Mouse (Mus musculus) limb, embryonic 13.5 days (tissue): ENCODE data around the gene Plcg2. TPM values are rescaled to one million over a fixed set of nuclear protein-coding genes. Genes with fewer than 3 reads are reported as not detected.

Source experiments
- ATAC-seq: fragments of 200-750 bp; cut with Nextera tagmentation; 2 replicates; pipeline ENCODE4 v1.8.0; 2017; ENCODE audit warnings: low read depth, moderate number of reproducible peaks, moderate TSS enrichment; ENCODE audit not compliant: low FRiP score
- H3K27ac ChIP-seq: fragments of 300-500 bp; sonication (generic); 2 replicates; pipeline ENCODE4 v1.5.1; 2015; ENCODE audit warnings: inconsistent platforms, mild to moderate bottlenecking, moderate library complexity
- H3K27me3 ChIP-seq: fragments of 300-500 bp; sonication (generic); 2 replicates; pipeline ENCODE4 v1.6.1; 2015; ENCODE audit warnings: mild to moderate bottlenecking, inconsistent platforms
- H3K36me3 ChIP-seq: fragments of 300-500 bp; sonication (generic); 2 replicates; pipeline ENCODE4 v1.6.1; 2015; ENCODE audit warnings: inconsistent platforms, mild to moderate bottlenecking, moderate library complexity
- H3K4me1 ChIP-seq: fragments of 300-500 bp; sonication (generic); 2 replicates; pipeline ENCODE4 v1.6.1; 2015; ENCODE audit warnings: inconsistent platforms
- H3K4me2 ChIP-seq: fragments of 300-500 bp; sonication (generic); replicated peaks from 2 replicates; pipeline ENCODE4 v1.6.1; 2015; ENCODE audit warnings: inconsistent platforms, mild to moderate bottlenecking, moderate library complexity
- H3K4me3 ChIP-seq: fragments of 300-500 bp; sonication (generic); 2 replicates; pipeline ENCODE4 v1.5.1; 2015; ENCODE audit warnings: moderate library complexity, mild to moderate bottlenecking, inconsistent platforms
- H3K9ac ChIP-seq: fragments of 300-500 bp; sonication (generic); 2 replicates; pipeline ENCODE4 v1.6.1; 2015; ENCODE audit warnings: mild to moderate bottlenecking, inconsistent platforms
- H3K9me3 ChIP-seq: fragments of 300-500 bp; sonication (generic); 2 replicates; pipeline ENCODE4 v1.6.1; 2016; ENCODE audit warnings: inconsistent platforms
- WGBS: fragments of 180-500 bp; shearing (Covaris S2); methylation state at CpG from one replicate; pipeline ENCODE4 v1.1.7; 2015; 5-methylcytosine and 5-hydroxymethylcytosine counted together
- polyA plus RNA-seq: library from polyadenylated mRNA; unstranded; fragments of >200 nt; fragmentation: Nextera tagmentation; extraction: Ambion mirVana; gene quantifications from 2 replicates; pipeline ENCODE4 v1.2.1, GENCODE M21; 2015

Plcg2 gene
- polyA plus RNA-seq, 1 experiment from 2014 or later, result 3.5 TPM

- Histone ChIP-seq H3K27me3 (peaks cover 20% of the 10 kb centered on the region; the same call in 1 of the 2 replicates), H3K36me3 (no peaks in the 10 kb centered on the region), H3K4me1 (peaks cover 12% of the 10 kb centered on the region), H3K4me3 (peak overlapping the region; percentile 24), H3K27ac (no peak overlapping the region), H3K9me3 (no peaks in the 10 kb centered on the region), H3K9ac (no peak overlapping the region; the same call in 1 of the 2 replicates), H3K4me2 (peak overlapping the region; percentile 58)
- 29% methylated on average over 16 of the region's 16 CpGs for WGBS
- no peak for ATAC-seq
Measured at GRCm38 (mm10) chr8:117562445-117563014, 64.4 kb downstream of the Plcg2 start.

GRCm38 (mm10) chr8:117569409-117569808 lies 71.3 kb downstream of the Plcg2 start:
- H3K36me3 ChIP-seq, result no peaks in the 10 kb centered on the region
- H3K9me3 ChIP-seq, result no peaks in the 10 kb centered on the region
- H3K4me1 ChIP-seq, result no peaks in the 10 kb centered on the region
- 30% methylated on average over 5 of the region's 5 CpGs for WGBS
- no peak overlapping the region for H3K4me3 ChIP-seq
- no peaks in the 10 kb centered on the region for H3K27me3 ChIP-seq
- no peak overlapping the region for H3K9ac ChIP-seq
- H3K27ac ChIP-seq, result no peak overlapping the region
- no peak for ATAC-seq
- no peak overlapping the region for H3K4me2 ChIP-seq

GRCm38 (mm10) chr8:117576291-117576785 lies 78.2 kb downstream of the Plcg2 start:
- Histone ChIP-seq H3K27me3 (no peaks in the 10 kb centered on the region), H3K9ac (no peak overlapping the region), H3K4me1 (no peaks in the 10 kb centered on the region), H3K4me2 (no peak overlapping the region), H3K36me3 (no peaks in the 10 kb centered on the region), H3K4me3 (no peak overlapping the region), H3K27ac (no peak overlapping the region), H3K9me3 (no peaks in the 10 kb centered on the region)
- 72% methylated on average over 9 of the region's 9 CpGs for WGBS
- no peak for ATAC-seq

GRCm38 (mm10) chr8:117577059-117577458 lies 79.0 kb downstream of the Plcg2 start:
- no peaks in the 10 kb centered on the region for H3K36me3 ChIP-seq
- no peak overlapping the region for H3K4me2 ChIP-seq
- no peak overlapping the region for H3K27ac ChIP-seq
- no peaks in the 10 kb centered on the region for H3K27me3 ChIP-seq
- no peaks in the 10 kb centered on the region for H3K9me3 ChIP-seq
- H3K4me1 ChIP-seq, result no peaks in the 10 kb centered on the region
- no peak for ATAC-seq
- 76% methylated on average over 6 of the region's 6 CpGs for WGBS
- no peak overlapping the region for H3K4me3 ChIP-seq
- H3K9ac ChIP-seq, result no peak overlapping the region

- 56% methylated on average over 10 of the region's 10 CpGs for WGBS
- ATAC-seq, result no peak
- no peak overlapping the region for H3K4me3 ChIP-seq
- no peaks in the 10 kb centered on the region for H3K4me1 ChIP-seq
- no peaks in the 10 kb centered on the region for H3K36me3 ChIP-seq
- no peak overlapping the region for H3K4me2 ChIP-seq
- no peaks in the 10 kb centered on the region for H3K27me3 ChIP-seq
- H3K9me3 ChIP-seq, result peaks cover 5% of the 10 kb centered on the region; the same call in 1 of the 2 replicates
- H3K27ac ChIP-seq, result no peak overlapping the region
- no peak overlapping the region for H3K9ac ChIP-seq
Measured at GRCm38 (mm10) chr8:117577883-117578282, 79.8 kb downstream of the Plcg2 start.

GRCm38 (mm10) chr8:117578856-117579255 lies 80.8 kb downstream of the Plcg2 start:
- H3K36me3 ChIP-seq, result no peaks in the 10 kb centered on the region

GRCm38 (mm10) chr8:117593862-117594261 lies 95.8 kb downstream of the Plcg2 start:
- Histone ChIP-seq H3K4me3 (no peak overlapping the region), H3K9ac (no peak overlapping the region), H3K36me3 (no peaks in the 10 kb centered on the region), H3K9me3 (no peaks in the 10 kb centered on the region), H3K4me2 (no peak overlapping the region), H3K27ac (no peak overlapping the region), H3K27me3 (no peaks in the 10 kb centered on the region), H3K4me1 (no peaks in the 10 kb centered on the region)
- 86% methylated on average over 5 of the region's 5 CpGs for WGBS
- no peak for ATAC-seq

More at GRCm38 (mm10) chr8:117578856-117579255, 80.8 kb downstream of the Plcg2 start:
- Histone ChIP-seq H3K9me3 (peaks cover 5% of the 10 kb centered on the region; the same call in 1 of the 2 replicates), H3K27me3 (no peaks in the 10 kb centered on the region), H3K27ac (no peak overlapping the region), H3K4me1 (no peaks in the 10 kb centered on the region), H3K9ac (no peak overlapping the region), H3K4me3 (no peak overlapping the region), H3K4me2 (no peak overlapping the region)
- 89% methylated on average over 6 of the region's 6 CpGs for WGBS
- ATAC-seq, result no peak

GRCm38 (mm10) chr8:117595001-117595400 lies 96.9 kb downstream of the Plcg2 start:
- Histone ChIP-seq H3K9ac (no peak overlapping the region), H3K9me3 (no peaks in the 10 kb centered on the region), H3K4me3 (no peak overlapping the region), H3K27me3 (no peaks in the 10 kb centered on the region), H3K4me1 (no peaks in the 10 kb centered on the region), H3K4me2 (no peak overlapping the region), H3K27ac (no peak overlapping the region), H3K36me3 (no peaks in the 10 kb centered on the region)
- no peak for ATAC-seq
- WGBS, result 75% methylated on average over 2 of the region's 2 CpGs

- 86% methylated on average over 5 of the region's 5 CpGs for WGBS
- no peak for ATAC-seq
- no peak overlapping the region for H3K27ac ChIP-seq
- H3K27me3 ChIP-seq, result no peaks in the 10 kb centered on the region
- H3K9me3 ChIP-seq, result no peaks in the 10 kb centered on the region
- no peaks in the 10 kb centered on the region for H3K36me3 ChIP-seq
- no peak overlapping the region for H3K4me3 ChIP-seq
- no peak overlapping the region for H3K9ac ChIP-seq
- no peak overlapping the region for H3K4me2 ChIP-seq
- no peaks in the 10 kb centered on the region for H3K4me1 ChIP-seq
Measured at GRCm38 (mm10) chr8:117596777-117597176, 98.7 kb downstream of the Plcg2 start.

- Histone ChIP-seq H3K27ac (no peak overlapping the region), H3K9ac (no peak overlapping the region), H3K27me3 (no peaks in the 10 kb centered on the region), H3K4me1 (no peaks in the 10 kb centered on the region), H3K9me3 (peaks cover 5% of the 10 kb centered on the region; the same call in 1 of the 2 replicates), H3K4me2 (no peak overlapping the region), H3K36me3 (no peaks in the 10 kb centered on the region), H3K4me3 (no peak overlapping the region)
- WGBS, result 77% methylated on average over 13 of the region's 13 CpGs
- no peak for ATAC-seq
Measured at GRCm38 (mm10) chr8:117600839-117601238, 102.7 kb downstream of the Plcg2 start.

GRCm38 (mm10) chr8:117604101-117604500 lies 106.0 kb downstream of the Plcg2 start:
- Histone ChIP-seq H3K4me1 (no peaks in the 10 kb centered on the region), H3K4me3 (no peak overlapping the region), H3K27ac (no peak overlapping the region), H3K4me2 (no peak overlapping the region), H3K9ac (no peak overlapping the region), H3K27me3 (no peaks in the 10 kb centered on the region), H3K36me3 (no peaks in the 10 kb centered on the region), H3K9me3 (peaks cover 5% of the 10 kb centered on the region; the same call in 1 of the 2 replicates)
- ATAC-seq, result no peak
- WGBS, result 80% methylated on average over 12 of the region's 12 CpGs

- ATAC-seq, result no peak
- no peaks in the 10 kb centered on the region for H3K27me3 ChIP-seq
- no peaks in the 10 kb centered on the region for H3K36me3 ChIP-seq
- H3K9me3 ChIP-seq, result peaks cover 5% of the 10 kb centered on the region; the same call in 1 of the 2 replicates
- H3K9ac ChIP-seq, result no peak overlapping the region
- no peak overlapping the region for H3K27ac ChIP-seq
- no peak overlapping the region for H3K4me3 ChIP-seq
- H3K4me1 ChIP-seq, result no peaks in the 10 kb centered on the region
- no peak overlapping the region for H3K4me2 ChIP-seq
- 84% methylated on average over 14 of the region's 14 CpGs for WGBS
Measured at GRCm38 (mm10) chr8:117604671-117605070, 106.6 kb downstream of the Plcg2 start.

GRCm38 (mm10) chr8:117605201-117605600 lies 107.1 kb downstream of the Plcg2 start:
- Histone ChIP-seq H3K36me3 (no peaks in the 10 kb centered on the region), H3K4me1 (no peaks in the 10 kb centered on the region), H3K4me2 (no peak overlapping the region), H3K27me3 (no peaks in the 10 kb centered on the region), H3K27ac (no peak overlapping the region), H3K4me3 (no peak overlapping the region), H3K9me3 (peaks cover 5% of the 10 kb centered on the region; the same call in 1 of the 2 replicates), H3K9ac (no peak overlapping the region)
- WGBS, result 89% methylated on average over 8 of the region's 8 CpGs
- no peak for ATAC-seq
